Mouse (Mus musculus): ENCODE results near the gene Cfc1. TPM values are rescaled to one million over a fixed set of nuclear protein-coding genes. Genes with fewer than 3 reads are reported as not detected.
A peak's percentile ranks its signal among the peaks of the same experiment; 100 is the strongest.
"Not testable (repeated sequence)": the region's sequence is repeated elsewhere in the genome, so short reads cannot be mapped to it uniquely, and the experiment has no call there.

Gene Cfc1
- not detected in 2 replicates for polyA plus RNA-seq (2012; rRNA removed)

DNA sequence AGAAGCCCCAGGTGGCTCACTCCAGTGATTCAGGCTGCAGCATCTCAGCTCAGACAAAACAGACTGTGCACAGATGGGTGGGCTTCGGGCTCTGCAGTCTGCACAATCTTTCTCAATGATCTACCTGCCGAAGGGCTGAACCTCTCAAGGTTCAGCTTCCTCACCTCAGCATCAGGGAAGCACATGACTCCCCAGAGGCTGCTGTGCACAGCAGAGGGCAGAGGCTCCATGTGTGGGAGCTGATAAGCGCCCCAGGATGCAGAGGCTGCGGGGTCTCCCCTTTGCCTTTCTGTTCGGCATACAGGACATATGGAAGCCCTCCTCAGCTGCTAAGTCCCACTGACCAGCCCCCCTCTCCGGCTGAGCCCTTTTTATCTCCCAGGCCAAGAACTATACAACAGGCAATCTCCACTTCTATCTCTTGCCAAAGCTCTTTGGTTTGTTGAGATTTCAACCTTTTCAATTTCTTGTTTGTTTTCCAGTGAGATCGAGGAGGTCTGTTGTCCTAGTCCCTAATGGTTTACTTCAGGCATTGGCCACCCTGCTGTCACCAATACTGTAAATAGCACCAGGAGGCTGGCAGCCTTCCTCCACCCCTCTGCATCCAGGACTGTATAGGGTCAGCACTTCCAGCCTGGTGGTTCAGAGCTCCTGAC is at the start of gene Cfc1:
Gene Cfc1, plus strand, starts transcription at position 606 of the 656 bp plus-strand sequence.
- not testable (repeated sequence) for H3K4me1 ChIP-seq (ENCODE audit: control insufficient read depth, insufficient read depth, low read length); H3K4me3 ChIP-seq (replicated peaks; ENCODE audit: extremely low read depth, low read depth, low read length); DNase-seq
- 18% methylated on average over 7 of the region's 7 CpGs for WGBS

DNA sequence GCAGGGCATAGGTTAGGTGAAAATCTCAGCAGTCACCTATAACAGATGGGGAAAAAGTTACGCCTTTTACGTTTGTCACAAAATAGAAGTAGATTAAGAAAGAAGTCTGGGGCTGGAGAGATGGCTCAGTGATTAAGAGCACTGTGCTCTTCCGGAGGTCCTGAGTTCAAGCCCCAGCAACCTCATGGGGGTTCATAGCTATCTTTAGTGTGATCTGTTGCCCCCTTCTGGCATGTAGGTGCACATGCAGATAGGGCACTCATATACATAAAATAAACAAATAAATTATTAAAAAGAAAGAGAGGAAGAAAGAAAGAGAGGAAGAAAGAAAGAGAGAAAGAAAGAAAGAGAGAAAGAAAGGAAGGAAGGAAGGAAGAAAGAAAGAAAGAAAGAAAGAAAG is 48.1 kb upstream of the Cfc1 start:
- 90% methylated on average over 3 of the region's 3 CpGs for WGBS
- Histone ChIP-seq H3K4me1 (ENCODE audit: control insufficient read depth, insufficient read depth, low read length) (no peaks in the 10 kb centered on the region), H3K4me3 (replicated peaks; ENCODE audit: extremely low read depth, low read depth, low read length) (no peak overlapping the region)
- no peak for DNase-seq
- TF ChIP-seq CTCF (IDR thresholded peaks at IDR 0.05; ENCODE audit: insufficient read depth, low read length) = no peak
- no peak for TF ChIP-seq POLR2A (IDR thresholded peaks at IDR 0.05; ENCODE audit: borderline replicate concordance, extremely low read depth, low read depth, low read length)

- TF ChIP-seq POLR2A (IDR thresholded peaks at IDR 0.05; ENCODE audit: borderline replicate concordance, extremely low read depth, low read depth, low read length) (no peak), CTCF (IDR thresholded peaks at IDR 0.05; ENCODE audit: insufficient read depth, low read length) (no peak)
- Histone ChIP-seq H3K4me1 (ENCODE audit: control insufficient read depth, insufficient read depth, low read length) (no peaks in the 10 kb centered on the region), H3K4me3 (replicated peaks; ENCODE audit: extremely low read depth, low read depth, low read length) (no peak overlapping the region)
- DNase-seq = no peak
- WGBS = 81% methylated on average over 6 of the region's 6 CpGs
Measured at GRCm38 (mm10) chr1:34489852-34490541, 45.5 kb upstream of the Cfc1 start.

DNA sequence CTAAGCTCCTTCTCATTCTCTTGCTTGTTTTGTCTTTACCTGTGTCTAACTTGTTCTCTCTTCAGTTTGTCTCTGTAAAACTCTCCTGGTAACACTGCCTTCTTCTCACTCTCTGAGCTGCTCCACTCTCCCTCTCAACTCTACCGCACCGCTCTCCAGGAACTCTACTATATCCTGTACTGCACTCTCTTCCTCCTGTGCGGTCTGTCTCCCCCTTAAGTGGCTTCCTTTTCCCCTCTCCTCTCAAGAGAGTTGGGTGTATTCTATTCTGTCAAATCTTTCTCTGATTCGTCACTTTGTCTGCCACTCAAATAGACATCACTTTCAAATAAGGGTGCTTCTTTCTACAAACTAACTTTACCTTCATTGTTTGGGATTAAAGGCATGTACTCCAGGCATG is 44.0 kb upstream of the Cfc1 start:
- TF ChIP-seq CTCF (IDR thresholded peaks at IDR 0.05; ENCODE audit: insufficient read depth, low read length) = no peak
- no peak overlapping the region for H3K4me3 ChIP-seq (replicated peaks; ENCODE audit: extremely low read depth, low read depth, low read length)
- DNase-seq = no peak
- no peaks in the 10 kb centered on the region for H3K4me1 ChIP-seq (ENCODE audit: control insufficient read depth, insufficient read depth, low read length)
- WGBS = 68% methylated on average over 4 of the region's 4 CpGs

GRCm38 (mm10) chr1:34502991-34503390 is 32.5 kb upstream of the Cfc1 start:
- no peak for DNase-seq
- TF ChIP-seq CTCF (IDR thresholded peaks at IDR 0.05; ENCODE audit: insufficient read depth, low read length) (no peak), POLR2A (IDR thresholded peaks at IDR 0.05; ENCODE audit: borderline replicate concordance, extremely low read depth, low read depth, low read length) (no peak)
- WGBS = 60% methylated on average over 3 of the region's 3 CpGs
- H3K4me3 ChIP-seq (replicated peaks; ENCODE audit: extremely low read depth, low read depth, low read length) = no peak overlapping the region
- no peaks in the 10 kb centered on the region for H3K4me1 ChIP-seq (ENCODE audit: control insufficient read depth, insufficient read depth, low read length)

DNA sequence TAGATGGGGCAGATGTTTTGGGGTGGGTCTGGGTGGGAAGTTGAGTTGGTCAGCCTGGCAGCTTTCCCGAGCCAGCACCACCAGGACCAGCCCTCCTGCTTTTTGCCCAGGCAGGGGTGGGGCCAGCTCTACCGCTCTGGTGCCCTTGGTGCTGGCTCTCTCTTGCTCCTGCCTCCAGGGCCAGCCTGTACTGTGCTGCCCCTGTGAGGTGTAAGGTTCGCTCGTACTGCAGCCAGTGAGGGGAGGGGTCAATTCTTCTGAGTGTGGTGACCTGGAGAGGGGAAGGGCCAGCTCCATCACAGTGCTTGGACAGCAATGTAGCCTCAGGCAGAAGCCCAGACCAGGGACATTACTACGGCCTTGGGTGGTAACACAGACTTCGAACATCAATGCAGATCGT is 30.1 kb upstream of the Cfc1 start:
- TF ChIP-seq POLR2A (IDR thresholded peaks at IDR 0.05; ENCODE audit: borderline replicate concordance, extremely low read depth, low read depth, low read length) = no peak
- no peak for TF ChIP-seq CTCF (IDR thresholded peaks at IDR 0.05; ENCODE audit: insufficient read depth, low read length)
- no peak overlapping the region for H3K4me3 ChIP-seq (replicated peaks; ENCODE audit: extremely low read depth, low read depth, low read length)
- H3K4me1 ChIP-seq (ENCODE audit: control insufficient read depth, insufficient read depth, low read length) = no peaks in the 10 kb centered on the region
- no peak for DNase-seq
- 59% methylated on average over 7 of the region's 7 CpGs for WGBS

DNA sequence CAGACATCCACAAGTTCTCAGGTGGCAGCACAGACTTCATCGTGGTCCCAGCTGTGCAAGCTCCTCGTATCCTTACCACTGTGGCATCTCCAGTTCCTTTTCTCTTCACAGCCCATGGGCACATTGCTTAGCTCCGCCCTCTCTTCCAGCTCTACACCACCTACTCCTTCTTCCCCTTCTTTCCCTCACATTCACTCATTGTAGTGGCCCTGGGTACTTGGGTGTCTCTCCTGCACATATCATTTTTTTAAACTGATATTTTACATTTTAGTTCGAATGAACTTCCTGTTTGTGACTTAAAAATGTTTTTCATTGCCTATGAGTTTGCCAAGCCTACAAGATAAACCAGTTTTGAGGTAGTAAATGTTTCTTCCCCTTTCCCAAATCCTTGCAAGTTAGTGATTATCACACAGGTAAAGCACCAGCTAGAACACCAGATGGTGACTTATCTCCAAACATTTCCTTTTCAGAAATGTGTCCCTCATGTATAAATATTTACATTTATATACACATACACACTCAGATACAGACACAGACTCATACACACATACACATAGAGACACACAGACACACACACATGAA is 29.4 kb upstream of the Cfc1 start:
- Histone ChIP-seq H3K4me3 (replicated peaks; ENCODE audit: extremely low read depth, low read depth, low read length) (no peak overlapping the region), H3K4me1 (ENCODE audit: control insufficient read depth, insufficient read depth, low read length) (peaks cover 2% of the 10 kb centered on the region; the same call in 1 of the 2 replicates)
- DNase-seq = no peak
- WGBS = 67% methylated on average over 4 of the region's 4 CpGs
- TF ChIP-seq POLR2A (IDR thresholded peaks at IDR 0.05; ENCODE audit: borderline replicate concordance, extremely low read depth, low read depth, low read length) (no peak), CTCF (IDR thresholded peaks at IDR 0.05; ENCODE audit: insufficient read depth, low read length) (no peak)

GRCm38 (mm10) chr1:34507986-34508385 is 27.5 kb upstream of the Cfc1 start:
- H3K4me3 ChIP-seq (replicated peaks; ENCODE audit: extremely low read depth, low read depth, low read length) = no peak overlapping the region
- WGBS = 87% methylated on average over 3 of the region's 3 CpGs

GRCm38 (mm10) chr1:34510575-34510981 is 24.9 kb upstream of the Cfc1 start:
- WGBS = 6% methylated on average over 7 of the region's 7 CpGs
- Histone ChIP-seq H3K4me3 (replicated peaks; ENCODE audit: extremely low read depth, low read depth, low read length) (no peak overlapping the region), H3K4me1 (ENCODE audit: control insufficient read depth, insufficient read depth, low read length) (peaks cover 2% of the 10 kb centered on the region; the same call in 1 of the 2 replicates)
- no peak for DNase-seq
- TF ChIP-seq POLR2A (IDR thresholded peaks at IDR 0.05; ENCODE audit: borderline replicate concordance, extremely low read depth, low read depth, low read length) (no peak), CTCF (IDR thresholded peaks at IDR 0.05; ENCODE audit: insufficient read depth, low read length) (no peak)

More at GRCm38 (mm10) chr1:34507986-34508385, 27.5 kb upstream of the Cfc1 start:
- TF ChIP-seq CTCF (IDR thresholded peaks at IDR 0.05; ENCODE audit: insufficient read depth, low read length) = no peak
- no peak for TF ChIP-seq POLR2A (IDR thresholded peaks at IDR 0.05; ENCODE audit: borderline replicate concordance, extremely low read depth, low read depth, low read length)
- H3K4me1 ChIP-seq (ENCODE audit: control insufficient read depth, insufficient read depth, low read length) = peaks cover 2% of the 10 kb centered on the region; the same call in 1 of the 2 replicates
- no peak for DNase-seq

DNA sequence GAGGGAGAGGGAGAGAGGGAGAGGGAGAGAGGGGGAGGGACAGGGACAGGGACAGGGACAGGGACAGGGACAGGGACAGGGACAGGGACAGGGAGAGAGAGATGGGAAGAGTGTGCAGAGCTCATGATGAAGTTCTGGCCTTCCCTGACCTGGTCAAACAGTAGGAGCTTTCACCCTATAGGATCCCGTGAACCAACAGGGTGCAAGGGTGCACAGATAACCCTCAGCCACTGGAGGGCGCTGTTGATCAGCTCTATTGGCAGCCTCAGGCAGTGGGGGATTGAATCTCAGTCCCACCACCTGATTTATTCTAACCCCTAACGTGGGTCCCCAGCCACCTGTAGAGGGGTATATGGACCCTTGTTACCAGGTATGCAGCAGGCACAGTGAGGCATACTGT is 24.4 kb upstream of the Cfc1 start:
- 11% methylated on average over 3 of the region's 3 CpGs for WGBS
- DNase-seq = peak; percentile 31
- peak; percentile 64 for TF ChIP-seq CTCF (IDR thresholded peaks at IDR 0.05; ENCODE audit: insufficient read depth, low read length)
- TF ChIP-seq POLR2A (IDR thresholded peaks at IDR 0.05; ENCODE audit: borderline replicate concordance, extremely low read depth, low read depth, low read length) = no peak
- H3K4me3 ChIP-seq (replicated peaks; ENCODE audit: extremely low read depth, low read depth, low read length) = no peak overlapping the region
- peaks cover 2% of the 10 kb centered on the region; the same call in 1 of the 2 replicates for H3K4me1 ChIP-seq (ENCODE audit: control insufficient read depth, insufficient read depth, low read length)

Data from lung, adult 2 months (tissue).